Mouse (Mus musculus): ENCODE measurements at regions not wholly inside any gene's neighbourhood (a gene's known extent, or its start where the extent isn't known, plus 50 kb on each side); places are given as distances from the start of the nearest gene placed in this dataset.

GRCm38 (mm10) chr6:81323690-81324089 is 599.8 kb upstream of the Gcfc2 start:
- no peak overlapping the region for H3K27ac ChIP-seq
- 65% methylated on average over 3 of the region's 3 CpGs for WGBS
- no peaks in the 10 kb centered on the region for H3K27me3 ChIP-seq (ENCODE audit: insufficient read depth, poor library complexity, severe bottlenecking)
- H3K4me3 ChIP-seq = no peak overlapping the region
- H3K9me3 ChIP-seq = no peaks in the 10 kb centered on the region
- H3K36me3 ChIP-seq = no peaks in the 10 kb centered on the region
- DNase-seq (ENCODE audit: low spot score) = no peak
- no peaks in the 10 kb centered on the region for H3K4me1 ChIP-seq

- Histone ChIP-seq H3K27me3 (ENCODE audit: insufficient read depth, poor library complexity, severe bottlenecking) (no peaks in the 10 kb centered on the region), H3K4me1 (no peaks in the 10 kb centered on the region), H3K36me3 (no peaks in the 10 kb centered on the region), H3K9me3 (no peaks in the 10 kb centered on the region), H3K4me3 (no peak overlapping the region), H3K27ac (no peak overlapping the region)
- DNase-seq (ENCODE audit: low spot score) = no peak
- 82% methylated on average over 7 of the region's 7 CpGs for WGBS
Observed at GRCm38 (mm10) chr6:81363969-81364529, 559.4 kb upstream of the Gcfc2 start.

GRCm38 (mm10) chr6:81388484-81388883 is 535.0 kb upstream of the Gcfc2 start:
- Histone ChIP-seq H3K36me3 (no peaks in the 10 kb centered on the region), H3K27ac (no peak overlapping the region), H3K27me3 (ENCODE audit: insufficient read depth, poor library complexity, severe bottlenecking) (no peaks in the 10 kb centered on the region), H3K4me3 (no peak overlapping the region), H3K4me1 (no peaks in the 10 kb centered on the region), H3K9me3 (no peaks in the 10 kb centered on the region)
- 69% methylated on average over 4 of the region's 4 CpGs for WGBS
- DNase-seq (ENCODE audit: low spot score) = no peak

GRCm38 (mm10) chr6:81403122-81403521 is 520.3 kb upstream of the Gcfc2 start:
- H3K36me3 ChIP-seq = no peaks in the 10 kb centered on the region
- H3K9me3 ChIP-seq = no peaks in the 10 kb centered on the region
- DNase-seq (ENCODE audit: low spot score) = no peak
- no peak overlapping the region for H3K4me3 ChIP-seq
- no peaks in the 10 kb centered on the region for H3K27me3 ChIP-seq (ENCODE audit: insufficient read depth, poor library complexity, severe bottlenecking)
- no peak overlapping the region for H3K27ac ChIP-seq
- no peaks in the 10 kb centered on the region for H3K4me1 ChIP-seq

- DNase-seq (ENCODE audit: low spot score) = no peak
- WGBS = 87% methylated on average over 5 of the region's 5 CpGs
- Histone ChIP-seq H3K4me1 (no peaks in the 10 kb centered on the region), H3K9me3 (no peaks in the 10 kb centered on the region), H3K4me3 (no peak overlapping the region), H3K27ac (no peak overlapping the region), H3K36me3 (no peaks in the 10 kb centered on the region), H3K27me3 (ENCODE audit: insufficient read depth, poor library complexity, severe bottlenecking) (no peaks in the 10 kb centered on the region)
Observed at GRCm38 (mm10) chr6:81413611-81414010, 509.9 kb upstream of the Gcfc2 start.

GRCm38 (mm10) chr6:81434745-81435144 is 488.7 kb upstream of the Gcfc2 start:
- H3K4me1 ChIP-seq = no peaks in the 10 kb centered on the region
- H3K4me3 ChIP-seq = no peak overlapping the region
- H3K27ac ChIP-seq = no peak overlapping the region
- DNase-seq (ENCODE audit: low spot score) = no peak
- 80% methylated on average over 6 of the region's 6 CpGs for WGBS
- no peaks in the 10 kb centered on the region for H3K27me3 ChIP-seq (ENCODE audit: insufficient read depth, poor library complexity, severe bottlenecking)
- no peaks in the 10 kb centered on the region for H3K9me3 ChIP-seq
- H3K36me3 ChIP-seq = no peaks in the 10 kb centered on the region

- no peaks in the 10 kb centered on the region for H3K9me3 ChIP-seq
- no peak for DNase-seq (ENCODE audit: low spot score)
- no peaks in the 10 kb centered on the region for H3K27me3 ChIP-seq (ENCODE audit: insufficient read depth, poor library complexity, severe bottlenecking)
- H3K27ac ChIP-seq = no peak overlapping the region
- no peak overlapping the region for H3K4me3 ChIP-seq
- no peaks in the 10 kb centered on the region for H3K4me1 ChIP-seq
- WGBS = 96% methylated on average over 2 of the region's 2 CpGs
- no peaks in the 10 kb centered on the region for H3K36me3 ChIP-seq
Observed at GRCm38 (mm10) chr6:81438951-81439722, 484.3 kb upstream of the Gcfc2 start.

- Histone ChIP-seq H3K9me3 (no peaks in the 10 kb centered on the region), H3K4me3 (no peak overlapping the region), H3K36me3 (no peaks in the 10 kb centered on the region), H3K27me3 (ENCODE audit: insufficient read depth, poor library complexity, severe bottlenecking) (no peaks in the 10 kb centered on the region), H3K27ac (no peak overlapping the region), H3K4me1 (no peaks in the 10 kb centered on the region)
- no peak for DNase-seq (ENCODE audit: low spot score)
Observed at GRCm38 (mm10) chr6:81441396-81441795, 482.1 kb upstream of the Gcfc2 start.

- no peak overlapping the region for H3K4me3 ChIP-seq
- no peaks in the 10 kb centered on the region for H3K4me1 ChIP-seq
- H3K36me3 ChIP-seq = no peaks in the 10 kb centered on the region
- 75% methylated on average over 1 of the region's 1 CpGs for WGBS
- no peaks in the 10 kb centered on the region for H3K27me3 ChIP-seq (ENCODE audit: insufficient read depth, poor library complexity, severe bottlenecking)
- H3K27ac ChIP-seq = no peak overlapping the region
- no peaks in the 10 kb centered on the region for H3K9me3 ChIP-seq
- no peak for DNase-seq (ENCODE audit: low spot score)
Observed at GRCm38 (mm10) chr6:81446019-81446800, 477.3 kb upstream of the Gcfc2 start.

- Histone ChIP-seq H3K9me3 (no peaks in the 10 kb centered on the region), H3K4me1 (no peaks in the 10 kb centered on the region), H3K4me3 (no peak overlapping the region), H3K36me3 (no peaks in the 10 kb centered on the region), H3K27ac (no peak overlapping the region), H3K27me3 (ENCODE audit: insufficient read depth, poor library complexity, severe bottlenecking) (no peaks in the 10 kb centered on the region)
- 92% methylated on average over 6 of the region's 6 CpGs for WGBS
- no peak for DNase-seq (ENCODE audit: low spot score)
Observed at GRCm38 (mm10) chr6:81447701-81448100, 475.8 kb upstream of the Gcfc2 start.

- no peaks in the 10 kb centered on the region for H3K36me3 ChIP-seq
- no peaks in the 10 kb centered on the region for H3K4me1 ChIP-seq
- H3K27ac ChIP-seq = no peak overlapping the region
- DNase-seq (ENCODE audit: low spot score) = no peak
- WGBS = 83% methylated on average over 3 of the region's 3 CpGs
- no peak overlapping the region for H3K4me3 ChIP-seq
- H3K27me3 ChIP-seq (ENCODE audit: insufficient read depth, poor library complexity, severe bottlenecking) = no peaks in the 10 kb centered on the region
- H3K9me3 ChIP-seq = no peaks in the 10 kb centered on the region
Observed at GRCm38 (mm10) chr6:81448366-81448765, 475.1 kb upstream of the Gcfc2 start.

GRCm38 (mm10) chr6:81461095-81461494 is 462.4 kb upstream of the Gcfc2 start:
- Histone ChIP-seq H3K27ac (no peak overlapping the region), H3K4me3 (no peak overlapping the region), H3K27me3 (ENCODE audit: insufficient read depth, poor library complexity, severe bottlenecking) (no peaks in the 10 kb centered on the region), H3K9me3 (no peaks in the 10 kb centered on the region), H3K36me3 (no peaks in the 10 kb centered on the region), H3K4me1 (no peaks in the 10 kb centered on the region)
- WGBS = 81% methylated on average over 4 of the region's 4 CpGs
- DNase-seq (ENCODE audit: low spot score) = no peak

GRCm38 (mm10) chr6:81464442-81464841 is 459.0 kb upstream of the Gcfc2 start:
- H3K4me1 ChIP-seq = no peaks in the 10 kb centered on the region
- DNase-seq (ENCODE audit: low spot score) = no peak
- no peaks in the 10 kb centered on the region for H3K9me3 ChIP-seq
- H3K4me3 ChIP-seq = no peak overlapping the region
- no peak overlapping the region for H3K27ac ChIP-seq
- 88% methylated on average over 1 of the region's 1 CpGs for WGBS
- no peaks in the 10 kb centered on the region for H3K27me3 ChIP-seq (ENCODE audit: insufficient read depth, poor library complexity, severe bottlenecking)
- no peaks in the 10 kb centered on the region for H3K36me3 ChIP-seq
